Mouse (Mus musculus): ENCODE data around the gene Araf. TPM values are rescaled to one million over a fixed set of nuclear protein-coding genes. Genes with fewer than 3 reads are reported as not detected.

Araf gene
- polyA plus RNA-seq (2011; ENCODE audit: insufficient read depth, insufficient read length, low replicate concordance, missing spikeins) = 37.0 and 71.7 TPM in 2 replicates

DNA sequence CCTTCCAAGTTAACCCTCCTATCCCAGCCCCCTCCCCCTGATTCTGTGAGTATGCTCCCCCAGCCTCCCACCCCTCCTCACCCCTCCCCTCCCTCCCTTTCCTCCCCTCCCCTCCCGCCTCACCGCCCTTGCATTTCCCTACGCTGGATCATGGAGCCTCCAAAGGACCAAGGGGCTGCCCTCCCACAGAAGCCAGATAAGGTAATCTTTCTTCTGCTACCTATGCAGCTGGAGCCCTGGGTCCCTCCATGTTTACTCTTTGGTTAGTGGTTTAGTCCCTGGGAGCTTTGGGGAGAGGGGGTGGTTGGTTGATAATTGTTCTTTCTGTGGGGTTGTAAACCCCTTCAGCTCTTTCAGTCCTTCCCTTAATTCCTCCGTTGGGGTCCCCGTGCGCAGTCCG lies at the start of gene Araf:
Gene Araf, plus strand, starts transcription at position 134 of the 400 bp plus-strand sequence.
- Histone ChIP-seq H3K4me1 (ENCODE audit: control insufficient read depth, insufficient read depth, low read length) (no peaks in the 10 kb centered on the region), H3K4me3 (replicated peaks; ENCODE audit: control insufficient read depth, low read depth, low read length) (peak within 1 kb of the TSS; percentile 77), H3K27ac (ENCODE audit: control insufficient read depth, insufficient read depth, low read depth, low read length, poor library complexity) (peak within 1 kb of the TSS; percentile 63)
- TF ChIP-seq CTCF (IDR thresholded peaks at IDR 0.05; ENCODE audit: control insufficient read depth, insufficient read depth, low read length) (no peak), POLR2A (IDR thresholded peaks at IDR 0.05; ENCODE audit: borderline replicate concordance, control insufficient read depth, low read depth, low read length) (no peak)
- 26% methylated on average over 7 of the region's 7 CpGs for WGBS

DNA sequence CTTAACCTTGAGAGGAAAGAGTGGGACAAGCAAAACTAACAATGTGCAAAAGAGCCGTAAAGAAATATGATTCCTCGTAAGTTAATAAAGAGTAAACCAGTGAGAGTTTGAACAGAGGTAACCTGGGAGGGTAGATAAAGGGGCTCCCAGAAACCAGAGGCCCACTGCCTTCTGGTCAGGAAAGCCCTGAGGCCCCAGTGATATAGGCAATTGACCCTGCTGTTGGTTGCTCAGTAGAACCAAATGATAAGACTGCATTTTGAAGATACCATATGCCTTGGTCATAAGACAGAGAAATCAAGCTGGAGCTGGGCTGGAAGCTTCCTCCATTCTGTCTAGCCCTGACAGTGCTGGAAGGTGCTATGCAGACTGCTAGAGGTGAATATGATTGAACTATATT lies 48.8 kb upstream of the Araf start:
- Histone ChIP-seq H3K4me3 (replicated peaks; ENCODE audit: control insufficient read depth, low read depth, low read length) (no peak overlapping the region), H3K4me1 (ENCODE audit: control insufficient read depth, insufficient read depth, low read length) (no peaks in the 10 kb centered on the region), H3K27ac (ENCODE audit: control insufficient read depth, insufficient read depth, low read depth, low read length, poor library complexity) (no peak overlapping the region)
- 74% methylated on average over 2 of the region's 2 CpGs for WGBS
- no peak for TF ChIP-seq CTCF (IDR thresholded peaks at IDR 0.05; ENCODE audit: control insufficient read depth, insufficient read depth, low read length)
- TF ChIP-seq POLR2A (IDR thresholded peaks at IDR 0.05; ENCODE audit: borderline replicate concordance, control insufficient read depth, low read depth, low read length) = no peak

DNA sequence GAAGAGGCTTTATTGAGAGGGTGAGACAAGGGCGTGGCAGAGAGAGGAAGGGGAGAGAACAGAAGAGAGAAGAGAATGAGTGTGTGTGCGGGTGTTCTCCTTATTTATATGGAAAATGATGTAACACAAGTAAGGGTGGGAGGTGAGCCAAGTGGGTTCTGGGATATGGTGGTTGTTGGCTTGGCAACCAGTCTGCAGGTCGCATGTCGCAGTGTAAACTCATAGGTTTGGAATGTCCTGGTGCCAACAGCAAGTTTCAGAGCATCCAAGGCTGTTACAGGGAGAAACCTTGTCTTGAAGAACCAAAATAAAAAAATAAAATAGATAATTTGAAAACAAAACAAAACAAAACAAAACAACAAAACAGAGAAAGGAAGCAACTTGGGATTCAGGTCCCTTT lies 36.4 kb upstream of the Araf start:
- TF ChIP-seq POLR2A (IDR thresholded peaks at IDR 0.05; ENCODE audit: borderline replicate concordance, control insufficient read depth, low read depth, low read length) = no peak
- no peak for TF ChIP-seq CTCF (IDR thresholded peaks at IDR 0.05; ENCODE audit: control insufficient read depth, insufficient read depth, low read length)

DNA sequence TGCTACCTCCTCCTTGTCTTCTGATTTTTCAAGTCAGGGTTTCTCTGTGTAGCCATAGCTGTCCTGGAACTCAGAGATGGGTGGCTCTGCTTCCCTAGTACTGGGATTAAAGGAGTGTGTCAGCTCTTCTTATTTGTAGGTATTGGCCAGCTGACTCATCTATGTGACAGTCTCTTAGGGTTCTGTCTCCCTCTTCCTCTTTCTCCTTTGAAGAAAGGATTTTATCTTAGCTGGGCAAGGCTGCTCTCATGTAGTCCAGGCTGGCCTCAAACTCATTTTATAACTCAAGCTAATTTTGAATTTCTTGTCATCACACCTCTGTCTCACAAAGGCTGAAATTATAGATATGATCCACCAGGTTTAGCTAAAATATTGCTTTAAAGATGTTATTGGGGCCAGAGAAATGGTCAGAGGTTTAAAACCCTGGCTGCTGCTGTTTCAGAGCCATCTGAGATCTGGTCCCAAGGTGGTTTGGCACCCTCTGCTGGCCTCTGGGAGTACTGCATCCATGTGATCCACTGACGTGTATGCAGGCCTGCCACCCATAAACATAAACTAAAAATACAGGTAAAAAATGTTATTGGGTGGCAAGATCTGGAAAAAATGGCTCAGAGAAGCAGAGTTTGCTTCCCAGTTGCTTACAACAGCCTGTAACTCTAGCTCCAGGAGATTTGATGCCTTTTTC lies 26.8 kb upstream of the Araf start:
- Histone ChIP-seq H3K27ac (ENCODE audit: control insufficient read depth, insufficient read depth, low read depth, low read length, poor library complexity) (no peak overlapping the region), H3K4me3 (replicated peaks; ENCODE audit: control insufficient read depth, low read depth, low read length) (no peak overlapping the region), H3K4me1 (ENCODE audit: control insufficient read depth, insufficient read depth, low read length) (no peaks in the 10 kb centered on the region)
- TF ChIP-seq CTCF (IDR thresholded peaks at IDR 0.05; ENCODE audit: control insufficient read depth, insufficient read depth, low read length) (peak; percentile 88), POLR2A (IDR thresholded peaks at IDR 0.05; ENCODE audit: borderline replicate concordance, control insufficient read depth, low read depth, low read length) (no peak)
- WGBS = 5% methylated on average over 1 of the region's 1 CpGs

More for the DNA sequence above, 36.4 kb upstream of the Araf start:
- Histone ChIP-seq H3K4me1 (ENCODE audit: control insufficient read depth, insufficient read depth, low read length) (no peaks in the 10 kb centered on the region), H3K4me3 (replicated peaks; ENCODE audit: control insufficient read depth, low read depth, low read length) (no peak overlapping the region), H3K27ac (ENCODE audit: control insufficient read depth, insufficient read depth, low read depth, low read length, poor library complexity) (no peak overlapping the region)
- WGBS = 85% methylated on average over 4 of the region's 4 CpGs

DNA sequence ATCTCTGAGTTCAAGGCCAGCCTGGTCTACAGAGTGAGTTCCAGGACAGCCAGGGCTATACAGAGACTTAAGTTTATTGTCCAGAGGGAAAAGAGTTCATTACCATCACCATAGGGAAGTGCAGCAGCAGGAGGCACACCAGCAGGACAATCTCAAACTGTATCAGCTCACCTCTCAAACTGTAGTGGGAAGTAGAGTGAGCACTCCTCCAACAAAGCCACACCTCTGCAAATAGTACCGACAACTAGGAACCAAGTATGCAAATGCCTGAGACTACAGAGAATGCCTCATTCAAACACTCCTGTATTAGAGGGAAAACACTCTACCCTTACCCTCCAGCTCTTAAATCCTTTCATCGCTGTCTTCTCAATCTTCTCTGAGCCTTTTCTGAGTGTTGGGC lies 25.9 kb upstream of the Araf start:
- TF ChIP-seq CTCF (IDR thresholded peaks at IDR 0.05; ENCODE audit: control insufficient read depth, insufficient read depth, low read length) (no peak), POLR2A (IDR thresholded peaks at IDR 0.05; ENCODE audit: borderline replicate concordance, control insufficient read depth, low read depth, low read length) (no peak)
- Histone ChIP-seq H3K4me1 (ENCODE audit: control insufficient read depth, insufficient read depth, low read length) (no peaks in the 10 kb centered on the region), H3K4me3 (replicated peaks; ENCODE audit: control insufficient read depth, low read depth, low read length) (no peak overlapping the region), H3K27ac (ENCODE audit: control insufficient read depth, insufficient read depth, low read depth, low read length, poor library complexity) (no peak overlapping the region)
- 48% methylated on average over 2 of the region's 2 CpGs for whole genome bisulfite sequencing

DNA sequence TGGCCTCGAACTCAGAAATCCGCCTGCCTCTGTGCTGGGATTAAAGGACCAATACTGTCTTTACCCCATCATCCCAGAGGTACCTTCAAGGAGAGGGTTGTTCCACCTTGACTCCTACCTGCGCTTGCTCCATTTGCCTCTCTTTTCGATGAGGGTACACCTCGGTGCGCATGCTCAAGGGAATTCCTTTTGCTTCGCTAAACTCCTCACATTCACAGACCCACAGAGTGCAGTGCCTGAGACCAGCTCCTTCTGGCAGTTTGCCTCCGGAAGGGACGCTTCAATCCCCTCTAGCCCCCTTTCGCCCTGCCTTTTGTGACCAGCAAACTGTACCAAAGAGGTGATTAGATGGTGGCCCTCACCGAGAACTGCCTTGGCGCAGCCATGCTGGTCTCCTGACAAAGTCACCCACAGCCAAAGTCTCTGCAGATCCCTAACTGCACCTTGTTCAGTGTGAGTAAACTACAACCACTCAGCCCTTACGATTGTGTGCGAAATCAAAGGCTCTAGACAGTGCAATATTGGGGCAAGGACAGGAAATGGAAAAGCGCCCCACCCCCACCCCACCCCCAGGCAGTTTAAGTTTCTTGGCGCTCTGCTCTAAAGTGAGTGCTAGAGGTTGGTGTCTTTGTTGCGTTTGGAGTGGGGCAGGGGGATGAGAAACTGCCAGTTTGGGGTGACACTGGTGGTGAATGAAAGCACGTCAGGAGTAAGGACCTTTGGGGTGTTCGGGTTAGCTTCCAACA lies 22.2 kb upstream of the Araf start:
- WGBS = 69% methylated on average over 19 of the region's 19 CpGs
- H3K4me3 ChIP-seq (replicated peaks; ENCODE audit: control insufficient read depth, low read depth, low read length) = no peak overlapping the region
- H3K4me1 ChIP-seq (ENCODE audit: control insufficient read depth, insufficient read depth, low read length) = no peaks in the 10 kb centered on the region
- no peak overlapping the region for H3K27ac ChIP-seq (ENCODE audit: control insufficient read depth, insufficient read depth, low read depth, low read length, poor library complexity)
- TF ChIP-seq POLR2A (IDR thresholded peaks at IDR 0.05; ENCODE audit: borderline replicate concordance, control insufficient read depth, low read depth, low read length) (no peak), CTCF (IDR thresholded peaks at IDR 0.05; ENCODE audit: control insufficient read depth, insufficient read depth, low read length) (no peak)

DNA sequence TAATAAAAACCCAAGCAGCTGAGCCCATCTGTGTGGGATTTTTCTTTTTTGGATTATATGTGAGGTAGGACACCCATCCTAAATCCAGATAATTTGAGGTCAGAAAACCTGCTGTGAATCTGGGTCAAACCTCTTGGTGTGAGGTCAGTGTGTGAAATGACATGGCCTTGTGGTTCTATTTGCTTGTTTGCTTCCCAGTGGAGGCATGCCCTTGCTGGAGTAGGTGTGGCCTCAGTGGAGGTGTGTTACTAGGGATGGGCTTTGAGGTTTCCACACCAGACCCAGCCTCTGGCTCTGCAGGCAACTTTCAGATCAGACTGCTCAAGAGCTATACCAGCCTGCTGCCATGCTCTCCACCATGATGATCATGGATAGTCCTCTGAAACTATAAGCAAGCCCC lies 20.0 kb upstream of the Araf start:
- TF ChIP-seq POLR2A (IDR thresholded peaks at IDR 0.05; ENCODE audit: borderline replicate concordance, control insufficient read depth, low read depth, low read length) = no peak
- no peak for TF ChIP-seq CTCF (IDR thresholded peaks at IDR 0.05; ENCODE audit: control insufficient read depth, insufficient read depth, low read length)
- Histone ChIP-seq H3K27ac (ENCODE audit: control insufficient read depth, insufficient read depth, low read depth, low read length, poor library complexity) (no peak overlapping the region), H3K4me3 (replicated peaks; ENCODE audit: control insufficient read depth, low read depth, low read length) (no peak overlapping the region), H3K4me1 (ENCODE audit: control insufficient read depth, insufficient read depth, low read length) (no peaks in the 10 kb centered on the region)

DNA sequence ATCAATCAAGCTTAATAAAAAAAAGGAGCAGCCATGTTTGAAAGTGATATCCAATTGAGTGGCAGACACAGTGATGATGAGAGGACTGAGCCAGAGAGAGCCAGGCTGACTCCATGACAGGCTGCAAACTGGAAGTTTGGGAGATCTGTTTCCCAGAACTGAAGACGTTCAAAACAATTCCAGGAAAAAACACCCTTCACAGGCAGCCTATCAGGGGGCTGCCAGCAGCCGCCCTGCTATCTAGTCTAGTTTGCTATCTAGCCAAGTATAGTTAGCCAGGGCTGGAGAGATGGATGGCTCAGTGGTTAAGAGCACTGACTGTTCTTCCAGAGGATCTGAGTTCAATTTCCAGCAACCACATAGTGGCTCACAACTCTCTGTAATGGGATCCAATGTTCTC lies 10.3 kb upstream of the Araf start:
- TF ChIP-seq CTCF (IDR thresholded peaks at IDR 0.05; ENCODE audit: control insufficient read depth, insufficient read depth, low read length) (no peak), POLR2A (IDR thresholded peaks at IDR 0.05; ENCODE audit: borderline replicate concordance, control insufficient read depth, low read depth, low read length) (no peak)
- WGBS = 58% methylated on average over 2 of the region's 2 CpGs
- Histone ChIP-seq H3K4me3 (replicated peaks; ENCODE audit: control insufficient read depth, low read depth, low read length) (no peak overlapping the region), H3K4me1 (ENCODE audit: control insufficient read depth, insufficient read depth, low read length) (no peaks in the 10 kb centered on the region), H3K27ac (ENCODE audit: control insufficient read depth, insufficient read depth, low read depth, low read length, poor library complexity) (no peak overlapping the region)
